Mouse (Mus musculus) left cerebral cortex, adult 2 months (tissue): ENCODE measurements at regions not wholly inside any gene's neighbourhood (a gene's known extent, or its start where the extent isn't known, plus 50 kb on each side); places are given as distances from the start of the nearest gene placed in this dataset.

Source experiments
- DNase-seq, 2 experiments: peaks; one replicate each; pipeline ENCODE4 v3.0.0; 2021 to 2022; ENCODE audit warnings: low spot score in 2 of 2, mixed read lengths in 1 of 2; ENCODE audit errors: extremely low spot score in 1 of 2
- H3K27ac ChIP-seq: fragments of 200-600 bp; 2 replicates; pipeline ENCODE4 v1.8.1; 2022
- H3K4me3 ChIP-seq: fragments of 200-600 bp; 2 replicates; pipeline ENCODE4 v1.8.1; 2022
- CTCF ChIP-seq: fragments of 200-600 bp; IDR thresholded peaks from 2 replicates; pipeline ENCODE4 v1.8.1; 2022; ENCODE audit warnings: antibody characterized with exemption, mild to moderate bottlenecking, moderate library complexity
- intact Hi-C: fragments of 180-260 bp; cut with DNase I; formaldehyde crosslinking; loops from one replicate; pipeline ENCODE4 v1.15.1; 2025

- DNase-seq: peak; percentile 69 to 79
- no peak for TF ChIP-seq CTCF
- Histone ChIP-seq H3K27ac (peak overlapping the region; percentile 88), H3K4me3 (peak overlapping the region; percentile 49)
- intact Hi-C loops: loop anchor here (2.0 to 10.0 kb wide), 6 partner anchors 77 to 655 kb away; no protein-coding TSS in a partner anchor
These were observed 102.2 kb downstream of the Gm11146 start for GRCm38 (mm10) chr16:77499537-77500301.

GRCm38 (mm10) chr16:77495310-77495709 lies 106.6 kb downstream of the Gm11146 start:
- DNase-seq: no peak
- intact Hi-C loops: no loop called here
- no peak overlapping the region for H3K27ac ChIP-seq
- no peak for TF ChIP-seq CTCF
- no peak overlapping the region for H3K4me3 ChIP-seq

- no peak overlapping the region for H3K4me3 ChIP-seq
- TF ChIP-seq CTCF: no peak
- intact Hi-C loops: no loop called here
- H3K27ac ChIP-seq: no peak overlapping the region
- DNase-seq: no peak
These were observed 107.9 kb downstream of the Gm11146 start for GRCm38 (mm10) chr16:77494042-77494441.

- Histone ChIP-seq H3K4me3 (no peak overlapping the region), H3K27ac (no peak overlapping the region)
- TF ChIP-seq CTCF: no peak
- intact Hi-C loops: no loop called here
- DNase-seq: no peak
These were observed 113.7 kb downstream of the Gm11146 start for GRCm38 (mm10) chr16:77488155-77488554.

GRCm38 (mm10) chr16:77479812-77480211 lies 122.1 kb downstream of the Gm11146 start:
- DNase-seq: no peak
- TF ChIP-seq CTCF: no peak
- no peak overlapping the region for H3K4me3 ChIP-seq
- intact Hi-C loops: no loop called here
- no peak overlapping the region for H3K27ac ChIP-seq

GRCm38 (mm10) chr16:77471868-77472267 lies 130.0 kb downstream of the Gm11146 start:
- H3K27ac ChIP-seq: no peak overlapping the region
- TF ChIP-seq CTCF: no peak
- no peak for DNase-seq
- intact Hi-C loops: no loop called here
- no peak overlapping the region for H3K4me3 ChIP-seq

- TF ChIP-seq CTCF: no peak
- H3K27ac ChIP-seq: no peak overlapping the region
- DNase-seq: peak in 1 of 2 experiments; percentile 18
- no peak overlapping the region for H3K4me3 ChIP-seq
- intact Hi-C loops: no loop called here
These were observed 132.0 kb downstream of the Gm11146 start for GRCm38 (mm10) chr16:77469903-77470302.

GRCm38 (mm10) chr16:77469328-77469875 lies 132.5 kb downstream of the Gm11146 start:
- no peak for DNase-seq
- intact Hi-C loops: no loop called here
- TF ChIP-seq CTCF: no peak
- H3K4me3 ChIP-seq: no peak overlapping the region
- no peak overlapping the region for H3K27ac ChIP-seq

GRCm38 (mm10) chr16:77467216-77467615 lies 134.7 kb downstream of the Gm11146 start:
- TF ChIP-seq CTCF: no peak
- Histone ChIP-seq H3K27ac (no peak overlapping the region), H3K4me3 (no peak overlapping the region)
- intact Hi-C loops: no loop called here
- no peak for DNase-seq

GRCm38 (mm10) chr16:77464623-77465022 lies 137.3 kb downstream of the Gm11146 start:
- intact Hi-C loops: no loop called here
- no peak for DNase-seq
- Histone ChIP-seq H3K4me3 (no peak overlapping the region), H3K27ac (no peak overlapping the region)
- TF ChIP-seq CTCF: no peak

GRCm38 (mm10) chr16:77461922-77462321 lies 140.0 kb downstream of the Gm11146 start:
- intact Hi-C loops: no loop called here
- TF ChIP-seq CTCF: no peak
- no peak for DNase-seq
- no peak overlapping the region for H3K4me3 ChIP-seq
- H3K27ac ChIP-seq: no peak overlapping the region

GRCm38 (mm10) chr16:77461459-77461858 lies 140.4 kb downstream of the Gm11146 start:
- no peak for DNase-seq
- intact Hi-C loops: no loop called here
- Histone ChIP-seq H3K4me3 (no peak overlapping the region), H3K27ac (no peak overlapping the region)
- no peak for TF ChIP-seq CTCF

- TF ChIP-seq CTCF: no peak
- no peak for DNase-seq
- Histone ChIP-seq H3K4me3 (no peak overlapping the region), H3K27ac (no peak overlapping the region)
- intact Hi-C loops: no loop called here
These were observed 142.2 kb downstream of the Gm11146 start for GRCm38 (mm10) chr16:77459651-77460050.
